In the genomic region with DNA sequence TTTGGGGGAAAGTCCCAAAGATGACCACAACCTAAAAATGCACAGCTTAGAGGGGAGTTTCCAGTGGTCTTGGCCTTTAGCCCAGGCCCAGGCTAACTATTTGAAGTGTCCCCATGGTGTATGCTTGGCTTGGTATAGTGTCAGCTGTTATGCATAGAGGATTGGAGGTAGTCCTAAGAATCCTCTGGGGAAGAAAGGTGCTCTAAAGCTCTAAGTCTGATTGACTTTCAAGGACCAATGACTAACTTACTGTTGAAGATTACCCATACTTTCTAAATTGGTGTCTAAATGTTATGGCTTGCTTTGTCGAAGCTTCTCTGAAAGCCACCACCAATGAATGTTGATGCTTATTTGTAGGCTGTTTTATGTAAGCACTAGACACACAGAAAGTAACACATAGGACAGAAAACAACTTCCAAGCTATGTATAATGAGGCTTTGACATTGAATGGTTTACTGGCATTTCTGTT, we compare ENCODE assay signal across 31 mouse cellular contexts. TPM values are rescaled to one million over a fixed set of nuclear protein-coding genes. Genes with fewer than 3 reads are reported as not detected.
DNase-seq lines count a peak whose midpoint lies in the region; ATAC-seq and TF ChIP-seq lines count a peak whose summit lies in the region.
"Had no signal": no experiment of that assay in that cellular context is flagged by ENCODE, and none has a peak within 500 bp of the region (broad histone marks: within the 10 kb centered on the region; RNA-seq: fewer than 3 reads in every experiment).

No protein-coding gene starts in this region.

- no peaks in the 10 kb centered on the region for H3K36me3 ChIP-seq in midbrain, embryonic 11.5 days (ENCODE audit: control insufficient read depth, insufficient read depth, low read length)
- H3K36me3 ChIP-seq in midbrain, embryonic 14.5 days (ENCODE audit: control insufficient read depth, insufficient read depth, low read length): no peaks in the 10 kb centered on the region
- peaks cover 0 to 37% of the 10 kb centered on the region in 2 experiments; a peak in 2 of 4 replicates for H3K36me3 ChIP-seq in MEL (ENCODE audit: control insufficient read depth in 1 of 2, insufficient read depth in 2 of 2, low read length in 2 of 2)
- no peaks in the 10 kb centered on the region for H3K36me3 ChIP-seq in liver, embryonic 15.5 days (replicated peaks)
- no peaks in the 10 kb centered on the region for H3K36me3 ChIP-seq in stomach, embryonic 16.5 days (ENCODE audit: control insufficient read depth, insufficient read depth, low read length)
- H3K36me3 ChIP-seq in hindbrain, embryonic 10.5 days: no peaks in the 10 kb centered on the region
- H3K36me3 ChIP-seq: embryonic facial prominence, embryonic 15.5 days; forebrain, embryonic 10.5 days; heart, embryonic 13.5 days; limb, embryonic 13.5 days; midbrain, embryonic 15.5 days had no signal

- H3K27ac ChIP-seq in midbrain, embryonic 11.5 days (ENCODE audit: low read depth, low read length): no peak overlapping the region
- H3K27ac ChIP-seq in midbrain, embryonic 14.5 days (replicated peaks; ENCODE audit: low read depth, low read length): no peak overlapping the region
- 0 out of 2 replicates have a peak overlapping the region, but pooled peaks have one; percentile 33 for H3K27ac ChIP-seq in MEL (ENCODE audit: control insufficient read depth, low read depth, low read length)
- H3K27ac ChIP-seq in liver, embryonic 15.5 days (replicated peaks): 0 out of 2 replicates have a peak overlapping the region, but pooled peaks have one; percentile 6
- peak overlapping the region; percentile 57; the same call in 1 of the 2 replicates for H3K27ac ChIP-seq in stomach, embryonic 16.5 days (ENCODE audit: low read length)
- H3K27ac ChIP-seq in hindbrain, embryonic 10.5 days: no peak overlapping the region
- H3K27ac ChIP-seq: embryonic facial prominence, embryonic 15.5 days; forebrain, embryonic 10.5 days; heart, embryonic 13.5 days; hindbrain, embryonic 14.5 days; limb, embryonic 13.5 days; midbrain, embryonic 15.5 days had no signal

- H3K27me3 ChIP-seq in midbrain, embryonic 11.5 days (ENCODE audit: control insufficient read depth, insufficient read depth, low read length): no peaks in the 10 kb centered on the region
- H3K27me3 ChIP-seq in midbrain, embryonic 14.5 days (ENCODE audit: control insufficient read depth, insufficient read depth, low read length): no peaks in the 10 kb centered on the region
- H3K27me3 ChIP-seq in MEL (ENCODE audit: control insufficient read depth in 1 of 2, insufficient read depth in 2 of 2, low read length in 2 of 2): no peaks in the 10 kb centered on the region
- H3K27me3 ChIP-seq in liver, embryonic 15.5 days: no peaks in the 10 kb centered on the region
- H3K27me3 ChIP-seq in stomach, embryonic 16.5 days (ENCODE audit: control insufficient read depth, insufficient read depth, low read length): no peaks in the 10 kb centered on the region
- H3K27me3 ChIP-seq in hindbrain, embryonic 10.5 days (ENCODE audit: insufficient read depth, poor library complexity, severe bottlenecking): no peaks in the 10 kb centered on the region
- H3K27me3 ChIP-seq: embryonic facial prominence, embryonic 15.5 days; heart, embryonic 13.5 days; limb, embryonic 13.5 days; megakaryocyte, embryonic 14.5 days; midbrain, embryonic 15.5 days; Patski had no signal

- WGBS in midbrain, embryonic 11.5 days: 90% methylated on average over 1 of the region's 1 CpGs
- WGBS in midbrain, embryonic 14.5 days: 90% methylated on average over 1 of the region's 1 CpGs
- 56% methylated on average over 1 of the region's 1 CpGs for WGBS in liver, embryonic 15.5 days (ENCODE audit: insufficient replicate concordance)
- WGBS in stomach, embryonic 16.5 days: 90% methylated on average over 1 of the region's 1 CpGs
- 88% methylated on average over 1 of the region's 1 CpGs for WGBS in hindbrain, embryonic 10.5 days

- no peaks in the 10 kb centered on the region for H3K9me3 ChIP-seq in midbrain, embryonic 11.5 days (ENCODE audit: control insufficient read depth, low read length)
- H3K9me3 ChIP-seq in midbrain, embryonic 14.5 days (ENCODE audit: control insufficient read depth, low read length): no peaks in the 10 kb centered on the region
- H3K9me3 ChIP-seq in MEL (replicated peaks; ENCODE audit: insufficient read depth, low read length): no peaks in the 10 kb centered on the region
- no peaks in the 10 kb centered on the region for H3K9me3 ChIP-seq in liver, embryonic 15.5 days (replicated peaks)
- H3K9me3 ChIP-seq in stomach, embryonic 16.5 days (replicated peaks; ENCODE audit: control insufficient read depth, low read length): no peaks in the 10 kb centered on the region
- H3K9me3 ChIP-seq in hindbrain, embryonic 10.5 days: no peaks in the 10 kb centered on the region
- H3K9me3 ChIP-seq: embryonic facial prominence, embryonic 15.5 days; forebrain, embryonic 10.5 days; heart, embryonic 13.5 days; limb, embryonic 13.5 days; megakaryocyte, embryonic 14.5 days; midbrain, embryonic 15.5 days had no signal

- peak; percentile 82 to 98 for TF ChIP-seq POLR2A in MEL (IDR thresholded peaks at IDR 0.05; ENCODE audit: control insufficient read depth in 1 of 2, insufficient read depth in 1 of 2, low read depth in 1 of 2, low read length in 2 of 2, poor library complexity in 1 of 2)

- peaks cover 3% of the 10 kb centered on the region for H3K4me1 ChIP-seq in midbrain, embryonic 11.5 days (ENCODE audit: control insufficient read depth, insufficient read depth, low read length)
- H3K4me1 ChIP-seq in midbrain, embryonic 14.5 days (ENCODE audit: control insufficient read depth, insufficient read depth, low read length): no peaks in the 10 kb centered on the region
- peaks cover 19 to 21% of the 10 kb centered on the region in 2 experiments for H3K4me1 ChIP-seq in MEL (ENCODE audit: control insufficient read depth in 1 of 2, insufficient read depth in 2 of 2, low read length in 2 of 2)
- peaks cover 39% of the 10 kb centered on the region for H3K4me1 ChIP-seq in liver, embryonic 15.5 days (replicated peaks)
- H3K4me1 ChIP-seq in stomach, embryonic 16.5 days (ENCODE audit: control insufficient read depth, insufficient read depth, low read length): peaks cover 15% of the 10 kb centered on the region
- H3K4me1 ChIP-seq in hindbrain, embryonic 10.5 days (replicated peaks): peaks cover 10% of the 10 kb centered on the region
- H3K4me1 ChIP-seq: embryonic facial prominence, embryonic 15.5 days; midbrain, embryonic 15.5 days had no signal

- H3K4me3 ChIP-seq in midbrain, embryonic 11.5 days (ENCODE audit: low read depth, low read length): no peak overlapping the region
- H3K4me3 ChIP-seq in midbrain, embryonic 14.5 days (replicated peaks; ENCODE audit: low read depth, low read length): no peak overlapping the region
- no peak overlapping the region for H3K4me3 ChIP-seq in MEL (ENCODE audit: control insufficient read depth in 1 of 2, insufficient read depth in 1 of 2, low read depth in 2 of 2, low read length in 2 of 2)
- no peak overlapping the region for H3K4me3 ChIP-seq in liver, embryonic 15.5 days (replicated peaks)
- H3K4me3 ChIP-seq in stomach, embryonic 16.5 days (replicated peaks; ENCODE audit: low read length): no peak overlapping the region
- no peak overlapping the region for H3K4me3 ChIP-seq in hindbrain, embryonic 10.5 days
- H3K4me3 ChIP-seq: embryonic facial prominence, embryonic 15.5 days; forebrain, embryonic 10.5 days; heart, adult 2 months; heart, embryonic 13.5 days; layer of hippocampus, adult 2 months; limb, embryonic 13.5 days; megakaryocyte, embryonic 14.5 days; midbrain, embryonic 15.5 days had no signal

- ATAC-seq in midbrain, embryonic 11.5 days (ENCODE audit: low FRiP score): no peak
- no peak for ATAC-seq in midbrain, embryonic 14.5 days (ENCODE audit: low FRiP score, low TSS enrichment)
- no peak for ATAC-seq in liver, embryonic 15.5 days (ENCODE audit: insufficient read depth)
- no peak for ATAC-seq in stomach, embryonic 16.5 days (ENCODE audit: insufficient read depth, low FRiP score)
- ATAC-seq: forebrain, embryonic 16.5 days; midbrain, embryonic 15.5 days; Patski had no signal

- no peaks in the 10 kb centered on the region for H3K79me2 ChIP-seq in MEL (ENCODE audit: control insufficient read depth, insufficient read depth, low read length, poor library complexity)

- no peak overlapping the region for H3K4me2 ChIP-seq in midbrain, embryonic 11.5 days
- H3K4me2 ChIP-seq in midbrain, embryonic 14.5 days (ENCODE audit: low read length): no peak overlapping the region
- no peak overlapping the region for H3K4me2 ChIP-seq in liver, embryonic 15.5 days
- H3K4me2 ChIP-seq in stomach, embryonic 16.5 days (ENCODE audit: low read depth, low read length): no peak overlapping the region
- H3K4me2 ChIP-seq: embryonic facial prominence, embryonic 15.5 days; heart, embryonic 13.5 days; hindbrain, embryonic 14.5 days; limb, embryonic 13.5 days; lung, embryonic 14.5 days; midbrain, embryonic 15.5 days had no signal

- peak; percentile 45 for DNase-seq in midbrain, embryonic 11.5 days (ENCODE audit: low spot score, missing footprints)
- DNase-seq in midbrain, embryonic 14.5 days: no peak
- peak; percentile 83 for DNase-seq in MEL (ENCODE audit: low read depth, low spot score)
- DNase-seq in kidney, postnatal 4 days: no peak
- DNase-seq in hindbrain, embryonic 10.5 days (ENCODE audit: low spot score): no peak
- DNase-seq in spleen, postnatal 10 days (ENCODE audit: low spot score in 2 of 2): no peak
- DNase-seq: adrenal gland, adult 2 months; cerebellum, adult 11 months; cerebellum, adult 9-11 months; gastrocnemius, postnatal 36 days; heart, adult 2 months; heart, postnatal 14 days; kidney, adult 8-10 months; kidney, postnatal 10 days; layer of hippocampus, postnatal 36 days; lung, embryonic 14.5 days; right cerebral cortex, postnatal 4 days; thymus, adult 18-20 months; thymus, postnatal 36 days had no signal

- TF ChIP-seq CTCF in MEL (IDR thresholded peaks at IDR 0.05 in 2 of 3, conservative IDR thresholded peaks at IDR 0.05 in 1 of 3; ENCODE audit: control insufficient read depth in 1 of 3, insufficient read depth in 1 of 3, low read depth in 2 of 3, low read length in 3 of 3, poor library complexity in 1 of 3, severe bottlenecking in 1 of 3): no peak

- TF ChIP-seq EP300 in MEL (IDR thresholded peaks at IDR 0.05; ENCODE audit: low read depth in 1 of 2, low read length in 2 of 2): no peak

- no peak overlapping the region for H3K9ac ChIP-seq in midbrain, embryonic 11.5 days (ENCODE audit: low read length)
- no peak overlapping the region for H3K9ac ChIP-seq in midbrain, embryonic 14.5 days (replicated peaks; ENCODE audit: low read length)
- H3K9ac ChIP-seq in MEL (ENCODE audit: control insufficient read depth, low read depth, low read length, poor library complexity, severe bottlenecking): no peak overlapping the region
- no peak overlapping the region for H3K9ac ChIP-seq in liver, embryonic 15.5 days
- no peak overlapping the region for H3K9ac ChIP-seq in stomach, embryonic 16.5 days (ENCODE audit: low read length)
- H3K9ac ChIP-seq: embryonic facial prominence, embryonic 15.5 days; heart, embryonic 13.5 days; hindbrain, embryonic 14.5 days; limb, embryonic 13.5 days; lung, embryonic 14.5 days; midbrain, embryonic 15.5 days had no signal

- peak; percentile 7 for TF ChIP-seq RAD21 in MEL (IDR thresholded peaks at IDR 0.05; ENCODE audit: low read depth, low read length)

RNA-seq across cellular contexts. Expression of gene Gtdc1, which starts 29.9 kb away (rescaled TPM):
- 13.4 and 15.8 TPM in 2 replicates for polyA plus RNA-seq in midbrain, embryonic 11.5 days (2014; fragmentation: Nextera tagmentation; extraction: Ambion mirVana)
- polyA plus RNA-seq in midbrain, embryonic 14.5 days (2014; fragmentation: Nextera tagmentation; extraction: Ambion mirVana): 23.5 and 24.8 TPM in 2 replicates
- 7.2 and 8.2 TPM in 2 replicates for total RNA-seq in MEL (2012; rRNA removed)
- 10 to 100 TPM in 1 of 2 experiments, not detected in 1; 14.3 TPM for polyA plus RNA-seq in MEL (2012; ENCODE audit: insufficient read depth in 1 of 2, insufficient read length in 2 of 2, low read depth in 1 of 2, low replicate concordance in 2 of 2, missing spikeins in 1 of 2)
- polyA plus RNA-seq in liver, embryonic 15.5 days (2015; fragmentation: Nextera tagmentation; extraction: Ambion mirVana): 3.7 and 4.0 TPM in 2 replicates
- 11.1 and 11.3 TPM in 2 replicates for polyA plus RNA-seq in stomach, embryonic 16.5 days (2015; fragmentation: Nextera tagmentation; extraction: Ambion mirVana)
- 10.1 and 13.0 TPM in 2 replicates for polyA plus RNA-seq in hindbrain, embryonic 10.5 days (2016; fragmentation: Nextera tagmentation; extraction: Ambion mirVana)

Comparison
In these comparisons a context has a peak if more than half of its experiments do, and no peak if none do; other contexts are left out.
1. DNase-seq: peak in midbrain, embryonic 11.5 days (single experiment) and MEL (single experiment); none in midbrain, embryonic 14.5 days (single experiment), kidney, postnatal 4 days (0 of 2), hindbrain, embryonic 10.5 days (single experiment) and spleen, postnatal 10 days (0 of 2).
2. H3K27ac ChIP-seq: peak in MEL (single experiment), liver, embryonic 15.5 days (single experiment) and stomach, embryonic 16.5 days (single experiment); none in midbrain, embryonic 11.5 days (single experiment), midbrain, embryonic 14.5 days (single experiment) and hindbrain, embryonic 10.5 days (single experiment).